Mouse (Mus musculus): ENCODE results near the gene Bpnt1. TPM values are rescaled to one million over a fixed set of nuclear protein-coding genes. Genes with fewer than 3 reads are reported as not detected.

The Bpnt1 gene
- total RNA-seq, 2 experiments from 2014 or later = 70.2 to 79.3 TPM

DNA sequence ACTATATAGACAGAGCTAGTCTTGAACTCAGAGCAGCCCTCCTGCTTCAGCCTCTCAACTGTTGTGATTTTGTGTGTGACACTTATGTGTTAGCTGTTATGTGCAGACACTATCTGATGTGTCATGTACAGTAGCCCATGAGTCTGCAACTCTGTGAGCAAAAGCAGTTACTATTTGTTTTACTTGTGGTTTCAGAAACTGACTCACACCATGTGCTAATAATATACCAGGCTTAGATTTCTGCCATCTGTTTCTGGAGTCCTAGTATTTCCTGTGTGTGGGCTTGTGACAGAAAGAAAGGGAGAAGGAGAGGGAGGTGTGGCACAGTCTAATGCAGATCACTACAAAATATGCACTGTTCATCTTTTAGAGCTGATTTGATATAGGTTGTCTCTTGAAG, 44.4 kb downstream of the Bpnt1 start:
- DNase-seq (ENCODE audit: low spot score in 2 of 2) = peak; percentile 8 to 19

DNA sequence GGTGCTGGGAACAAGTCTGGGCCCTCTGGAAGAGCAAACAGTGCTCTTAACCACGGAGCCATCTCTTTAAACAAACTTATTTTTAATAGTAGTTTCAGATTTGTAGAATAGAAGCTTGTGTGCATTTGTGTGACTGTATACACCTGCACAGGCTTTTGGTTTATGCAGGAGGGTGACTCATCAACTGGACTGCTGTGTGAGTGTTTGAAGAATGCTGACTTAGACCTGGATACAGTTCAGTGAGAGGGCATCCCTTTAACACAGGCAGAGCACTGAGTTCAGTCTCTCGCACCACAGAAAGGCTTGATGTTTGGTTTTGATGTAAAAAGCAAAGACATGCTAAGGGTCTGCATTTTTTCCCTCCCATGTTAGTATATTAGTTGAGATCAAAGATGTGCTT, 45.5 kb downstream of the Bpnt1 start:
- DNase-seq (ENCODE audit: low spot score in 2 of 2) = no peak

DNA sequence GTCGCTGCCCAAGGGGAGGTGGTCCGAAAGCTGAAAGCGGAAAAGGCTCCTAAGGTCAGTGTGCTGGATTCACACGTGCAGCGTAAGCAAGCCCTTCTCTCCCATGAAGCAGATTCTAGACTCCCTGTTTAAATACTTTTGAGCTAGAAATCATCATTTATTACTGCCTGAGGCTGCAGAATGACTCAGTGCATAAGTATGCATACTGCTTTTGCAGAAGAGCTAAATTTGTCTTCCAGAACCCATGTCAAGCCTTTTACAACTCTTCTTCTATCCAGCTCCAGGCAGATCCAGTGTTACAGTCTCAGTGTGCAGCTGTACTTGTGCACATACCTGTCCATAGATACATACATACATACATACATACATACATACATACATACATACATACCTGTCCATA, 69.7 kb downstream of the Bpnt1 start:
- no peak for DNase-seq (ENCODE audit: low spot score in 2 of 2)

DNA sequence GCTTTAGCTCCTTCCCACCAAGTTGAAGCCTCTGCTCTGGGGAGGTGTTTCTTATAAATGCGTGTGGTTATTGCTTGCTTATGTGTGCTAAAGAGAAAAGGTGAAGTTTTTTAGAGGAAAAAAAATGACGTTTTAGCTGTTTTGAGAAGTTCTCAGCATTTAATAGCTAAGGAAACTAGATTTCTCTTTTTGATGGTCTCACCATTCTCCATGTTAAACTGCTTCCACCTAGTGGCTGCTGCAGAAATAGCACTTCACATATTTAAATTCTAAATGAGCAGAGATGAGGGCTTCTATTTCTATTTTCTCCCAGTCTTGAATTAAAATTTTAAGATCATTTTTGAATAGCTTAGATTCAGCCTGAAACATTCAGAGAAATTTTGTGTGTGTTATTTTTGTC, 72.1 kb downstream of the Bpnt1 start:
- peak in 1 of 2 experiments; percentile 44 for DNase-seq (ENCODE audit: low spot score in 2 of 2)

DNA sequence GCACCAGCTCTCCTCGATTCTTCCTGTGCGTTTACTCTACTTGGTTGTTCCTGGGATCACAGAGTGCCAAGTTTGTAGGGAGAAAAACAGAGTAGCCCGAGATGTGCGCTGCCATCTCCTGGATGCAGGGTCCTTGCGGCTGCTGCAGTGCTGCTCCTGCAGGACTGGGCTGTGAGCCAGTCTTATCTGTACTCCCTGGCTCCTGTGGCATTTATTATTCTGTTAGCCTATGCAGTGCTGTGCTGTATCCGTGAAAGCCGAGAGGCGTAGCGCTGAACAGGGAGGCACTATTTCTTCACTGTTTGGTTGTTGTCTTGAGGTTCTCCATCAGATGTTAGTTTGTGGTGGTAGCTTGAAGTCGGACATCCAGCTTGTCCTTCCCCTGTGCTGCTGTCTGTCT, 74.0 kb downstream of the Bpnt1 start:
- no peak for DNase-seq (ENCODE audit: low spot score in 2 of 2)

Small RNA genes within 50 kb of the gene (microRNA-seq; reads per million reads assigned to microRNA genes)
- gene Mir194-1 (0 to 0.50 reads per million in 2 experiments), gene Mir215 (0.21 to 1.7 reads per million in 2 experiments)

Other genes starting within 250 kb of the Bpnt1 start
- 10 to 100 TPM; 78.9 TPM for gene Rab3gap2, start 128.0 kb upstream of the Bpnt1 start, total RNA-seq (2021)
- 10 to 100 TPM; 28.8 to 32.1 TPM for gene Iars2, start 2.8 kb upstream of the Bpnt1 start, total RNA-seq (2021)
- 10 to 100 TPM; 68.7 to 72.2 TPM for gene Eprs, start 30.9 kb downstream of the Bpnt1 start, total RNA-seq (2021)
- gene Slc30a10, start 122.7 kb downstream of the Bpnt1 start, total RNA-seq (2021) = 1 to 10 TPM; 7.4 to 8.8 TPM